Mouse (Mus musculus) splenic B cell, adult 2 months (primary cell): Measurements from ENCODE around the gene Wbp2.
A peak's percentile ranks its signal among the peaks of the same experiment; 100 is the strongest.
"Not testable (repeated sequence)": the region's sequence is repeated elsewhere in the genome, so short reads cannot be mapped to it uniquely, and the experiment has no call there.

ENCODE experiments used
- DNase-seq: peaks from one replicate; pipeline ENCODE4 v3.0.0-alpha.2; 2011; ENCODE audit warnings: low read depth, low spot score
- H3K27me3 ChIP-seq: 2 replicates; pipeline ENCODE4 v1.6.1; 2012; ENCODE audit warnings: mild to moderate bottlenecking, low read length, moderate library complexity, mixed read lengths; ENCODE audit not compliant: control insufficient read depth, poor library complexity, insufficient read depth, severe bottlenecking
- H3K36me3 ChIP-seq: 2 replicates; pipeline ENCODE4 v1.6.1; 2012; ENCODE audit warnings: mild to moderate bottlenecking, low read length, moderate library complexity, mixed read lengths; ENCODE audit not compliant: control insufficient read depth, poor library complexity, insufficient read depth, severe bottlenecking

The Wbp2 gene

DNA sequence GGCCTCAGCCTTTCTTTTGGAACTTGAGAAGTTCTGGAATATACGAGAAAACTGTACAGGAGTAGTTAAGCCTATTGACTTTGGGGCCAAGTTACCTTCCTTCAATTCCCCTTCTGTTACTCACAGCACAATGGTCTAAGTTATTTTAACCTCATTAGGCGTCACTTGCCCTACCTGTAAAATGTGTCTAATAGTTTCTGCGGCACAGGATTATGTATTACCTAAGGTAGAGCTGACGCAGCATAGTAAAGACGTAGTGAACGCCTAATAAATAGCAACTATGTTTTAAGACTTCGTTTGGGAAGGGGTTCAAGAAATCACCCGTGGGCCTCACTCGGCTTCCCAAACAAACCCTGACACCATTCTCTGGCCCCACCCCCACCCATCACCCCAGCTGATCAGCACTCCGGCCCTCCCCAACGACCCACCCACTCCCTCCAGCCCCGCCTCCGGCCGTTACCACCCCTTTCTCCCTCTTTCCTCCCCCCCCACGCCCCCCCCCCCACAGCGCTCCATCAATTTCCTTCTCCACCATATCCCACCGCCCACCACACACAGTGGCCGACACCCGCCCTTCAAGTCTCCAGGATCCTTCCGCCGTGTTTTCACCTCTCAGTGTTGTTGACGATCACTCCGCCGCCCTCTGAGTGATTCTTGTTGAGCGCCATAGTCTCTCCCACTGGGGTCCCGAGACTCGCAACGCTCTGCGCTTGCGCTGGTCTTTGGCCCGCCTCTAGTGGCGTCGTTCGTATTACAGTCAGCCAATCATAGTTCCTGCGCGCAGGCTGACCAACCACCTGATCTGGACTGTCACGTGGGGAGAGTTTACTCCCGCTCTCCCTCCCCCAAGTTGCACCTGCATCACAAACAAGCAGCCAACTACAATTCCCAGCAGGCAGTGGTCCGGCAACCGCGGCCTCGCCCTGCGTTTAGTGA, at the start of gene Wbp2:
TSS of gene Wbp2 (minus strand) at position 738 of the 936 bp plus-strand sequence.
- Histone ChIP-seq H3K36me3 (peaks cover 2% of the 10 kb centered on the region), H3K27me3 (no peaks in the 10 kb centered on the region)
- peak; percentile 99 for DNase-seq

DNA sequence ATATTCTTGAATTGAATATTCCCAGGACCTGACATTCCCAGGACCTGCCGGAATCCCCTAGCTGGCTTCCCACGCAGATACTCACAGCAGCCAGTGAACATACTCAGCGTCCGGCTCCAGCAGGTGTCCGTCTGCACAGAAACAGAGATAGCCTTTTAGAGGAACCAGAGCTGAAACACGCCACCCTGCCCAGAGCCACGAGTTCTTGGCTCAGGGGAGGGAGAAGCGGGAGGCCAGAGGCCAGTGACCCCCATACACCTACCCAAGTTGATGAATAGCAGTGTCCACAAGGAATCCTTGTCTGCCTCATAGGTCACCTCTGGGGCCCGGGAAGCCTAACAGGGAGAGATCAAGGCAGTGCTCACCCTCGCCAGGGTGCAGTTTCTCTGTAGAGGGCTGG, 47.4 kb upstream of the Wbp2 start:
- Histone ChIP-seq H3K36me3 (no peaks in the 10 kb centered on the region; the same call in 1 of the 2 replicates), H3K27me3 (no peaks in the 10 kb centered on the region)
- DNase-seq = no peak

DNA sequence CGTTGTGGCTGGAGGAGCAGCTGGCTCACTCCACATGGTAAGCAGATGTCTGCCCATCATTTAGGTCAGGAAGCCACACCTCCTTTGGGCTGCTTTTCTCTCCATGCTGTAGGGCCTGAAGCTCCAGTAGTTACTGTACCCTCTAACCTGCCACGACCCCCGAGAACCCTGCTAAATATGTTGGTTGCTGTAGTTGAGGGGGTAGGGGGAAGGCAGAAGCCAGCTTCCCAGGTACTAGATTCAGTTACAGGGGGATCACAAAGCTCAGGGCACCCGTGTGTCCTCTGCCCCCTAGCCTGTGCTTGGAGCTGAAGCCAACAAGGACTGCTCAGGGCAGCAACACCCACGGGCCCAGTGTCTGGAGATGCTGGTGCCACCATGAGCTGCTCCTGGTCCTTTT, 46.7 kb upstream of the Wbp2 start:
- Histone ChIP-seq H3K27me3 (no peaks in the 10 kb centered on the region), H3K36me3 (no peaks in the 10 kb centered on the region; the same call in 1 of the 2 replicates)
- no peak for DNase-seq

DNA sequence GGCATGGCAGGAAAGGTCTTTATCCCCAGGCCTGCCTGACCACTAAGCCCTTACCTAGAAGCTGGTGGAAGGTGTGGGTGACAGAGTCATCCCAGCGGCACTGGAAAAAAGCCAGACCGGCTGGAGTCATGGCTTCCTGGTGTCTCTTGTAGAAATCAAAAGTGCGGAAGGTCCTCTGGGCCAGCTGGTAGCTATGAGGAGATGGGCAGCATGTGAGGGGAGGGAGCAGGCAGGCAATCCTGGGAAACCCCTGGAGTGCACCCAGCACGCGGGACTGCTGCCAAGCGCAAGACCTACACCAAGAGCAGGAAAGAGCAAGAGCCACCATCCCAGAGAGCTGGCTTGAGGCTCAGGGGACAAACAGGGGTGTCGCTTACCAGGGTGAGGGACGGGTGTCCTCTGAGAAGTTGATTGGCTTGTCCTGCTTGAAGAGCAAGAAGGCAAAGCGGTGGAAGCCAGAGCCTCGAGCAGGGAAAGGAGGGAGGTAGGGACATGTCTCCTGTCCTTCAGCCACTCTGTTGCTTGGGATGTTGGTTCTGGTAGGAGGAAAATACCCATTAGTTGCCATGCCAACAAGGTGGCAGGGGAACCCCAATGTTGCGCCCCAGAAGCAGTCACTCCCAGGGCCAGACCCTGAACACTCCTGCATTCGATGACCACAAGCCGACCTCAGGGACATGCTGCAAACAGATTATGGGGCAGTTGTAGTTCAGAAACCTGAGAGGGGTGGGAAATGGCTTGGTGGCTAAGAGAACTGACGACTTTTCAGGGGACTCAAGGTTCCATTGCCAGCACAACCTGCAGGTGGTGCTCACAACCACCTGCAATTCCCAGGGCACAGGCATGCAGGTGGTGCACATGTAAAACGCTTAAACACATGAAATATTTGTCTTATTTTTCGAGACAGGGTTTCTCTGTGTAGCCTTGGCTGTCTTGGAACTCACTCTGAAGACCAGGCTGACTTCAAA, 45.9 kb upstream of the Wbp2 start:
- Histone ChIP-seq H3K27me3 (no peaks in the 10 kb centered on the region), H3K36me3 (no peaks in the 10 kb centered on the region; the same call in 1 of the 2 replicates)
- peak; percentile 60 for DNase-seq

DNA sequence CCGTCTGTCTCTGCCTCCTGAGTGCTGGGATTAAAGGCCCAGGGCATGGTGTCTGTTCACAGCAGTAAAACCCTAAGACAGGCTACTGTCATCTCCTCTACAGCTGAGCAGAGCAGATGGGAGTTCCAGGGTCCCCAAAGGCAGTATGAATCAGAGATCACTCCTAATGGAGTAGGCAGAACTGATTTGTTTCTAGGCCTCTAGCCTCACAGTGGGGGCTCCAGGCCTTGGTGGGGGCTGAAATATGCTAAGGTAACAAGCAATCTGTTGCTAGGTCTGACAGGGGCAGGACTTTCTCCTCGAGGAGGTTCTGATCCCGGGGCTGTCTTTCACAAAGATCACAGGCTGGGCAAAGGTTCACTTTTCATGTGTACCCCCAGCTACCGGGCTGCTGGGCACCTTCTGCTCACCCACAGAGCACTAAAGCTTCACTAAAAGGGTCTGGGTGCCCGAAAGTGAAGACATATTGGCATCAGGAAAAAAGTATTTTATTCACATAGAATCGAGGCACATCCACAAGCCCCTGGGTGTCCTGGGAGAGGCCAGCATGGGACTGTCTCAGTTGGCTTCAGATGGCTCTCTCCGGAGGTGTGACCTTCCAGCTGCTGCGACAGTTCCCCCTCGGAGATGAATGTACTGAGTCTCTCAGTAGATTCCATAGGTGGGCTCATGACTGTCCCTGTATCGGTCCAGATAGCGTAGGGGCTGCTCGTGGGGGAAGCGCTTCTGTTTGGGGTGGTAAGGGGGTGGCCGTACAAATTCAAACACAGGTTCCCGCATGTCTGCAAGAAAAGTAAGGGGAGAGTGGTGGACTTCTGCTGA, 44.8 kb upstream of the Wbp2 start:
- no peak for DNase-seq
- H3K36me3 ChIP-seq = peaks cover 4% of the 10 kb centered on the region; the same call in 1 of the 2 replicates

DNA sequence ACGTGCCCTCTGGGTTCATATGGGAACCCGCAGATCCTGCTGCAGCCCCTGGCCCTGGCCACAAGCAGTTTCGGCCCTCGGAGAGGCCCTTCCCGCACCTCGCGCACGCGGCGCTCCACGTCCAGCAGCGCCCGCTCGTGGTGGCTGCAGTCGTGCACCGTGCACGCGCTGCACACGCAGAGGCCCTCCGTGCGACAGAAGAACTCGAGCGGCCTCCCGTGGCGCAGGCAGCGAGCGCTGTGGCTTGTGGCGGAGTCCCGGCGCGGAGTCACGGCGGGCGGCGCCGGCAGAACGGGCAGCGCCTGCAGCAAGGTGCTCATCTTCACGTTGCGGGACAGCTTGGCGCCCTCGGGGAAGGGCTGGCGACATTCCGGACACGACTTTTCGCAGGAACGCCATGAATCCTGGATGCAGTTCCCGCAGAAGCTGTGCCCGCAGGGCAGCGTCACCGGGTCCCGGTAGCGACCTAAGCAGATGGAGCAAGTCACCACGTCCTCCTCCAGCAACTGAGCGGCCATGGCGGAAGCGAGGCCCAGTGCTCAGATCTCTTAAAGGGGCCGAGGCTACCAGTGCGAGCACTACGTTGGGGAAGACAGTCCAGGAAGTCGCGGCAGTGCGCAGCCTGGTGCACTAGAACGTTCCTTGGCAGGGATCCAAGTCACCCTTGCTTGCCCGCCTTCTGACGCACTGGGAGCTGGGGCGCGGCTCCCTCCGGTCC, 43.9 kb upstream of the Wbp2 start, which contains the start of gene Trim65:
TSS of gene Trim65 (minus strand) at position 641 of the 718 bp plus-strand sequence.
- peak; percentile 98 for DNase-seq
- peaks cover 10% of the 10 kb centered on the region; the same call in 1 of the 2 replicates for H3K36me3 ChIP-seq
- no peaks in the 10 kb centered on the region for H3K27me3 ChIP-seq

More for the DNA sequence above, 44.8 kb upstream of the Wbp2 start:
- no peaks in the 10 kb centered on the region for H3K27me3 ChIP-seq

DNA sequence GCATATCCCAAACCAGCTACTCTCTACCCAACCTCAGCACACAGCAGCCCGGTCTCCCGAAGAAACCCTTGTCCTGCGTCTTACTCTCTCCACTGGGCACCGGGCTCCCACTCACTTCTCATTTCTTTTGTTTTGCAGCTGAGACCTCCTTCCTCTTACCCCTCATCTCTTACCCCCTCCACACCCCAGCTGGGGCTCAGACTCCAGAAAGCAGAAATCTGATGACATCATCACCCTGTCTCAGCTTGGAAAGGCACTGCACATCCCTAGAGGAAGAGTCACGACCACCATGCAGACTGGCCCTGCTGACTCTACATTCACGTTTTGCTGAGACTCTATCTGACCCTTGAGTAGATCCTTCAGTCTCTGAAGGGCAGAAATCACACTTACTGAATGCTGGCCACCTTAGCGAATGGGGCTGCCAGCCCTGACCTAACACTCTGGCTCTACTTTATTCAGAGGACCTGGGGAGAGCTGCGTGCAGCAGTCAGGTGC, 43.2 kb upstream of the Wbp2 start:
- Histone ChIP-seq H3K27me3 (no peaks in the 10 kb centered on the region), H3K36me3 (peaks cover 14% of the 10 kb centered on the region)
- peak; percentile 56 for DNase-seq

DNA sequence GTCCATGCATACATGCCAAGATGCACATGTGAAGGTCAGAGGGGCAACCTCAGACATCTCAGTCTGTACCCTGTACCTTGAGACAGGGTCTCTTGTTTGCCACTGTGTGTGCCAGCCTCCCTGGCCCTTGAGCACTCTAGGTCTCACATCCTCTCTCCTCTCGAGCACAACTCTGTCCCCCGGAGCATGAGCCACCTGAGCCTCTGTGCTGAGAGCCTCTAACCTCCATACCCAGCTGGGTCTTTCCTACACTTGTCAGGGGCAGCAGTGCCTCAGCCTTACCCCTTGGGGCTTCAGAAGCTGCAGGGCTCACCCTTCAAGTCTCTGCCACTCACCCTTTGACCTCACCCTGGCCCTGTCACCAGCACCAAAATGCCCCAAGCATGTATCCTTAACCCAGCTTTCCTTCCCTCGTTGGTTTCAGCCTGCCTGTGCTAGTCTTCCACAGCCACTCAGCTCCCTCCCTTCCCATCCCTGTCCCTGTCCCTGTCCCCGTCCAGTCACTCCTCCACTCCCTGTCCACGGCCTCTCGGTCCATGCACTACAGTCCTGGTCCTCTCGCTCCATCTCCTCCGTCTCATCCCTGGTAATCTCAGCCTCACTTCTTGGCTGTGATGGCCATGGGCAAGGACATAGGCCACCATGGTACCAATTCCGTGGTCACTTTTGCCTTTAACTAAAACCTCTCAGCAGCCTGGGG, 42.4 kb upstream of the Wbp2 start:
- no peak for DNase-seq
- Histone ChIP-seq H3K36me3 (peaks cover 16% of the 10 kb centered on the region), H3K27me3 (no peaks in the 10 kb centered on the region)

DNA sequence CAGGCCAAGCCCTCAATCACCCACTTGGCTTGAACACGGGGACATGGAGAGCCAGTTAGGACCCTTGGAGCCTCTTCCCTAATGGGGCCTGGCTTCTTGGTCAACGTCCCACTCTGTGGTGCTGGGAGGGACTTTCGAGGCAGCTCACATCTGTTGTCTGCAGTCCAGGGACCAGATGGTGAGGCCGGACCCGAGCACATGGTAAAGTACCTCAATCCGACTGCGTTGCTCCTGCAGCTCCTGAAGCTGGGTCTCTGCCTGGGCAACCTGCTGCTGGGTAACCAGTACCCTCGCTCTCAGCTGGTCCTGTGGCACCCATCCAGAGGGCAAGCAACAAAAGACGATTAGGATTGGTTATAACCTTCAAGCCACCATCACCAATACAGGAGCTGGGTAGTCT, 41.2 kb upstream of the Wbp2 start:
- DNase-seq = no peak
- no peaks in the 10 kb centered on the region for H3K27me3 ChIP-seq
- H3K36me3 ChIP-seq = peaks cover 21% of the 10 kb centered on the region

DNA sequence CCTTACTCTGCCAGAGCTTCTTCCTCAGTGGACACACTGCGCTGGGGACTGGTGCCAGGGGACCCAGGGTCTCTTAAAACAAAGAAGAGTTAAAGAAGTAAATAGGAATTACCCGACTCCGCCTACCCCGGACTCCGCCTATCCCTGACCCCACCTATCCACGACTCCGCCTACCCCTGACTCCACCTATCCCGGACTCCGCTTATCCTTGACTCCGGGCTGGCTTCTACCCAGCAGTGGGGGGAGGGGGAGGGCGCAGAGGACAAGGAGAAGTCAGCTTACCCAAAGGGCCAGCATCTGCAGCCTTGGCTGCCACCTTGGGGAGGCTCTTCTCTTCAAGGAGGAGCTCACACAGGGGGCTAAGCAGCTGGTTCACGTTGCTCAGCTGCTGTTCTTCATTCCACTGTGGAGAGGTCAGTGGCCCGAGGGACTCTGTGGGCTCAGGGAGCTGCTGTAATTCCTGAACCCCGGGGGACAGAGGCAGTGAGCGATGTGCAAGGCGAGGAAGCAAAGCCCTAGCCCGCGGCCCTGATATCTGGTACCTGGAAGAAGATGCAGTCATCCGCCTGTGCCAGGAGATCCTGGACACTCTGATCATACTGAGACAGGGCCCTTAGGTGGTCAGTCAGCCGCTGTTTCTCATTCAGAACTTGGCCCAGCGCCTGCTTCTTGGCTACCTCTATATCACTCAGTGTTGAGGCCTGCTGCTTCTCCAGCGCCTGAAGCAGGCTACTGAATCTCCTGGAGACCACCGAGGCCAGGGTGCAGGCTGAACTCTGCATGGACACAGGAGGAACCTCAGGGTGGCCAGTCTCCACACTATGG, 40.6 kb upstream of the Wbp2 start, which contains the start of gene Trim47:
TSS of gene Trim47 (minus strand) at position 55 of the 825 bp plus-strand sequence.
- DNase-seq = no peak
- no peaks in the 10 kb centered on the region for H3K27me3 ChIP-seq
- H3K36me3 ChIP-seq = peaks cover 23% of the 10 kb centered on the region

DNA sequence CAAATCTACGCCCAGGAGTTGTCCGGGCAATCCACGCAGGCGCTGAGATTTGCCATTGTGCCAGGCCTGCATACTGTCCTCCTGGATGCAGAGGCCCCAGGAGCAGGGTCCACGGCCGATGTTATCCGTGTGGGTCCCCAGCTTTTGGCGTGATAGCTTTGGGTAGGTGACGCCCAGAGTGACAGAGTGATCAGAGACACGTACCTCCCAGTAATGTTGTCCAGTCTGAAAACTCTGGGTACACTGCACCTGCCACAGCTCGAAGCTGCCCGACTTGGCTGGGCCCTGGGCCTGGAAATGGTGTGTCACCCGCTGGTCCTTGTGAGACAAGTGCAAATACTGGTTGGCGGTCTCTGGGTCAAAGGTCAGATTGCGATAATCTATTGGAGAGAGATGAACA, 39.5 kb upstream of the Wbp2 start:
- DNase-seq = no peak
- Histone ChIP-seq H3K27me3 (no peaks in the 10 kb centered on the region), H3K36me3 (peaks cover 25% of the 10 kb centered on the region)

DNA sequence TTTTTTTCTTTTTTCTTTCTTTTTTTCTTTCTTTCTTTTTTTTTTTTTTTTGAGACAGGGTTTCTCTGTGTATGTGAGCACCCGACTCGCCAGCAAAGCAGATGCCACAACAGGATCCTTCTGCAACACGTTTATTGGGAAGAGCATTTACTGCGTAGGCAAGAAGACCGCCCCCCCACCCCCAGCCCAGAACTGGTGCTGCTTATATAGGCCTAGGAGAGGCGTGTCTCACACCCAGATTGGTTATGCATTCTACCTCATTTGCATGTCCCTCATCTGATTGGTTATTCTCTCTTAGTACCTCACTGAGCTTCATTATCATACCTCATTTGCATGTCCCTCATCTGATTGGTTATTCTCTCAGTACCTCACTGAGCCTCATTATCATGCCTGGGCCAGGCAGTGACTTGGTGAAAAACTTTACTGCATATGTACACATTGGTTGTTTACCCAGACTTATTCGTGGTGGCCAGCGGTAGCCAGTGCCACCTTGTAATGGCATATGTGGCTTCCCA, 35.0 kb upstream of the Wbp2 start:
- DNase-seq, H3K27me3 ChIP-seq: not testable (repeated sequence)
- H3K36me3 ChIP-seq = peaks cover 30% of the 10 kb centered on the region
